Mouse (Mus musculus): ENCODE data around the gene Gata5. TPM values are rescaled to one million over a fixed set of nuclear protein-coding genes. Genes with fewer than 3 reads are reported as not detected.

Gene Gata5
- not detected for total RNA-seq (2022)

GRCm38 (mm10) chr2:180334551-180334986 is at the start of gene Gata5:
Gene Gata5 (minus strand): TSS chr2:180334699.
- DNase-seq (ENCODE audit: low spot score in 2 of 2), result no peak

DNA sequence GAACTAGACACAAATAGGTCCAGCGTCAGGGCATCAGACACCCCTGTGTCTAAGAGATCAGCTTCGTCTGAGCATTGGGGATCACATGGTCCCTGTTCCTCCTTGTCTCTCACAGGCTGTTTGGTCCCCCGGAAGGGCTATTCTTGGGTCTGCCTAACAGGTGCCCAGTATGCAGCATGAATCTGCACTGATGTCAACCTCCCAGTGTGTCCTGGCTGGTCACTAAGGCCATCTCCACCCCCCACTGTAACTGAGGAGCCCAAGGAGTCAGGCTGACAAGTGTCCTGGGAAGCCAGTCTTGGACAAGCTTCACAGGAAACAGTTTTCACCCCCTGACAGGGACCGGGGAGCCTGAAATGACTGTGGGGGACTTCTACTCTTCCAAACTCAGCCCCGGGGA is 42.2 kb upstream of the Gata5 start:
- peak; percentile 72 to 83 for DNase-seq (ENCODE audit: low spot score in 2 of 2)

GRCm38 (mm10) chr2:180373256-180373655 is 38.8 kb upstream of the Gata5 start:
- no peak for DNase-seq (ENCODE audit: low spot score in 2 of 2)

DNA sequence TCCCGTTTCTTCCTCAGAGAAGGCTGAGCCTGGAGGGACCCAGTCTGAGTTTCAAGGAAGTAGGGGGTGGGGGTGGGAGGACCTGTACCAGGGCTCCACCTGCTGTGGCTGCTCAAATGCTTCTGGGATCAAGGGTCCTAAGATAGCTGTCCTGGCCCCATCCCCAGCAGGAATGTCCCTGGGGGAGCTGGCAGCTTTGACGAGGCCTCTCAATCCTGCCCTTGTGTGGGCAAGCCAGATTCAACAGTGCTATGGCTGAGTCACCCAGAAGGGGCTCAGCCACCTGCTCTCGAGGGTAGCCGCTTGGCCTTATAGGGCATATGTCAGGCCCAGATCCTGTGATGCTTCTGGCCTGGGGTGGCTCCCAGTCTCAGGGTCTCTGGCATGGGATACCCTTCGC is 33.9 kb upstream of the Gata5 start:
- peak in 1 of 2 experiments; percentile 67 for DNase-seq (ENCODE audit: low spot score in 2 of 2)

GRCm38 (mm10) chr2:180367350-180367749 is 32.9 kb upstream of the Gata5 start:
- no peak for DNase-seq (ENCODE audit: low spot score in 2 of 2)

- DNase-seq (ENCODE audit: low spot score in 2 of 2), result no peak
Measured at GRCm38 (mm10) chr2:180363434-180363720, 28.9 kb upstream of the Gata5 start.

DNA sequence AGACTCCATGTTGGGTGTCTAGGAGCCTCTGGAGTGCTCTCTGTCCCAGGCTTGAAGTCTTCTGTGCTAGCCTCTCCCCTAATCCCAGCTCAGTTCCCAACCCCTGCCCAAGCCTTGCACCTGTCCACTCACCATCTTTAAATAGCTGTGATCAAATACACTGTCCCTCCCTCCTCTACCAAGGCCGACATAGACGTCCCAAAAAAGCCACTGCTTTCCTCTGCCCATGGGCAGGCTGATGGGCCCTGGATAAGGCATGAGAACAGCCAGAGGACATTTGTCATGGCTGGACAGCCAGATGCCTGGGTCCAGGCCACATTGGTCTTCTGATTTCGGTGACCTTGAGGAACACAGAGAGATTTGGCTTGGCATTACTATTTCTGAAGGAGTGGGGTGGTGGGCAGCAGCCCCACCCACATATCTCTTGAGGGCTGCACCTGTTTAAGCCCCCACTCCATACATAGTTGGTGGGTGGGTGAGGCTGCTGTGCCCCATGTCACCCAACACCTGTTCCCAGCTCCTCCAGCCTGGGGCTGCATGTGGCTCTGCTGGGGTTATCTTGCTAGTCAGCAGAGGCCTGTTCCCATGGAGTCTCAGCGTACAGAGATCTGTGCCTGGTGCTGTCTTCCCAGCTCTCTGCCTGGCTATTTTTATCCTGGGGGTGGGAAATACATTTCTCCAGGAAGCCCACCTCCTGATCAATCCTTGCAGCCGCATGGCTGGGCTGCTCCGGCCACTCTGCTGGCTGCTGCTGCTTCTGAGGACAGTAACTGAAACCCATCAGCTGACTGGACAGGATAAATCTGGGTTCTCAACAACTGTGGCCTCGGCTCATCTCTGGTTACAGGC is 28.3 kb upstream of the Gata5 start:
- DNase-seq (ENCODE audit: low spot score in 2 of 2), result peak; percentile 63 to 74

GRCm38 (mm10) chr2:180359062-180359461 is 24.6 kb upstream of the Gata5 start:
- peak; percentile 35 to 66 for DNase-seq (ENCODE audit: low spot score in 2 of 2)

- no peak for DNase-seq (ENCODE audit: low spot score in 2 of 2)
Measured at GRCm38 (mm10) chr2:180353338-180353737, 18.8 kb upstream of the Gata5 start.

DNA sequence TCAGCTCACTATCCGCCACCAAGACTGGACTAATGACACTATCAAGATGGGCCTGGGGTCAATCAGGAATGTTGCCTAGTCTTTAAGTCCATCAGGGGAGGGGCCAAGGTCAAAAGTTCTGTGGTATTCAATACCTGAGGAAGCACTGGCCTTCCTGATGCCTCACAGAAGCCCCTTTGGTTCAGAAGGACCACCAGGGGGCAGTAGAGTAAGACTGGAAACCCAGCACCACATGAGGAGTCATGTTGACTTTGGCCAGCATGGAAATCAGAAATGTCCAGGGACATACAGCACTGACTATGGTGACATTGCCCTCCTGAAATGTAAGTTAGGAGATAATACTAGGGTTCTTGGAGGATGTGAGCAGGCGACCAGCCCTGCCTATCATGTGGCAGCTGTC is 16.2 kb upstream of the Gata5 start:
- no peak for DNase-seq (ENCODE audit: low spot score in 2 of 2)

DNA sequence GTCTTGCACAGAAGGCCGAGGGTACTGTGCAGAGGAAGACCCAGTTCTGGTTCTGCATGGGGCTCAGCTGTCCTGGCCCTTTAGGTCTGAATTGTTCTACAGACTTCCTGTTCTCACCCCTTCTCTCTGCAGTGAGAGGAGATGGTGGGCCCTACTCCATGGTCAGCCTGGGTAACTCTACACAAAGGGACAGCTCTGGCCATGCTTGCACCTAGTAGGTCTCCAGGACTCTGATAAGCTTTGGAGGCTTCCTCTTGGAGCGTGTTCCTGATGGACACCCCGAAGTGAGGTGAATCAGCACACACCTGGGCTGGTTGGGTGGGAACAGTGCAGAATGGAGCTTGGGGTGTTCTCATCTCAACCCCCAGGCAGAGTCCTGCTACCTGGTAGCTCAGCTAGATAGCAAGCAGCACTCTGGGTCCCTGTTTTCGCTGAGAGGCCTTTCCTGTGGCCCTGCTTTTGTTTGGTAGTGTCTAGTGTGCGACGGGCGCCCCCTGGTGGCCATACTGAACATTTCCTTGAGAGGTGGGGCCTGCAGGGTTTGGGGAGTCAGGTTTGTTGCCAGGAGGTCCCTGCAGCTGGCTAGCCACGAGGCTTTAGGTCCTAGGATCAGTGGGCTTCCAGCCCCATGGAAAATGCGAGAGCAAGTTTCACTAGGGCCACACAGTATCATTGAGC is 12.5 kb upstream of the Gata5 start:
- DNase-seq (ENCODE audit: low spot score in 2 of 2), result peak; percentile 52 to 67

GRCm38 (mm10) chr2:180343092-180343491 is 8.6 kb upstream of the Gata5 start:
- DNase-seq (ENCODE audit: low spot score in 2 of 2), result no peak

DNA sequence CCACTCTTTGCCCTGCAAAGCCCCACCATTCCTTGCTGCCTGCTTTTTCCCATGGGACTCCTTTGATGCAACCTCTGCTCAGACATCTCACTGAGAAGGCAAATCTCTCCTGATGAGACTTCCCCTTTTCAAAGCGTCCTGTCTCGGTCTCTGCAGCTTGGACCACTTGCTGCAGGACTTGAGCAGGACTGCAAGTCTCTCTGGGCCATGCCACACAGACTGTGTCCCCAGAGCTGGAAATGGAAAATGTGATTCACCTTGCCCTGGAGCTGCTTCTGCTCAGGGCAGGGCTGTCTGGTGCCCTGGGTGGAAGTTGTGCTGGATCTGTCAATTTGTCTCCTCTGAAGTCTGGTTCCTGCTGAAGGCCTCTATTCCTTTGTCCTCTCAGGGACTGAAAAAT is 7.7 kb upstream of the Gata5 start:
- no peak for DNase-seq (ENCODE audit: low spot score in 2 of 2)

DNA sequence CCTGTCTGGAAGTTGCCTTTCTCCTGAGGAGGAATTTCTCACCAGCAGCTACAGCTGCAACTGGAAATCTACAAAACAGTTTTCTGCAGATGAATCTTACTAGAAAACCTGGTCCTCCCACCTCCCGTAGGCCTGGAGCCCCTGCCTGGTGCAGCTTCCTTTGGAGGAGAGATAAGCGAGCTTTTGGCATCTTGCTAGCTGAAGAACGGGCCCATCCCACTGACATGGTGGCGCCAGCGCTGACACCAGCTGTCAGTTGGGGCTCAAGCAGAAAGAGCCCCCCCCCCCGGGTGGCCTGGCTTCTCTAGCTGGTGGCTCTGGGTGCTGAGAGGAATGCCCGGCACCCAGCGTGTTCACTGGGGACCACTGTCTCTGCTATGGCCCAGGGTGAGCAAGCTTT is 6.7 kb upstream of the Gata5 start:
- no peak for DNase-seq (ENCODE audit: low spot score in 2 of 2)

GRCm38 (mm10) chr2:180339886-180340285 is 5.4 kb upstream of the Gata5 start:
- no peak for DNase-seq (ENCODE audit: low spot score in 2 of 2)

- DNase-seq (ENCODE audit: low spot score in 2 of 2), result no peak
Measured at GRCm38 (mm10) chr2:180333778-180334550, 535 bp downstream of the Gata5 start.

DNA sequence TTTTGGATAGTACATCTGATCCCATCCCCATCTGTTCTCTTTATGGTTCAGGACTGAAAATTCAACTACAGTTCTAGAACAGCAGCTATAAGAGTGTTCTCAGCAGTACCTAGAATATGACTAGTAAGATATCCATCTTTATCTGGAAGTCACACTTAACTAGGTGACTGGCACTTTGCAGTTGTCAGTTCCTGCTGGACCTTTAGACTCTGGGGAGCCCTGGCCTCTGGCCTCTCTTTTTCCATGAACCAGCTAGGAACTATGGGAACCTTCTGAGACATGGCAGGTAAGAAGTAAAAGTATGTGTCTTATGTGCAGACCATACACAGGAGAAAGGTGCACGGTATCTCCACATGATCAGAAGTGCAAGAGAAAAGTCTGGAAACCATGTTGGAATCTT is 5.0 kb downstream of the Gata5 start:
- no peak for DNase-seq (ENCODE audit: low spot score in 2 of 2)

DNA sequence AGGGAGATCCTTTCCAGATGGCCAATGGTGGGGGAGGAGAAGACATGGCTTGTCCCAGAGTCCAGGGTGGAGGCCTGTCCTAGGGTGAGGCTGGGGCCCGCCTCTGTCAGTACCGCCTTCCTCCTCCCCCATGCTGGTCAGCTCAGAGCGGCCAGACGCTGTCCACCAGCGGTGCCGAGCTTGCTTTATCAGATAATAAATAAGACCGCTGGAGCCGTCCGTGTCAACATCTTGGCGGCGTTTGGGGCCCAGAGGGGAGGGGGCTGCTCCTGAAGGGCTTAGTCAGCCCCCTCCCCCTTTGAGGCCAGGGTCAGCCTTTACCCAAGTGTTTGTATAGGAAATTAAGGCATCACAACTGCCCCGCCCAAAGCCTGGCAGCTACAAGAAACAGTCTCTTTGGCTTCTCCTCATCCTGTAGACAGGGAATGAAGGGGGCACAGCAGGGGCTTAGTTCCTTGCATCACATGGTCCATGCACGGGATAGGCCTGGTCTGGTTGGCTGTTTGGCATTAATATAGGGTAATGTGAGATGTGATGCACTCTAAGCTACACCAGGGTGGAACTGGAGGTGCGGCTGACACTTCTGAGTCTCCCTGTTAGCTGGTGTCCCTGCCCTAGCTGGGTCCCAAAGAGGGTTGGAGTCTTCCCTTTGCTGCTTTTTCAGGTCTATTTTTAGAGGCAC is 11.7 kb downstream of the Gata5 start:
- DNase-seq (ENCODE audit: low spot score in 2 of 2), result no peak

DNA sequence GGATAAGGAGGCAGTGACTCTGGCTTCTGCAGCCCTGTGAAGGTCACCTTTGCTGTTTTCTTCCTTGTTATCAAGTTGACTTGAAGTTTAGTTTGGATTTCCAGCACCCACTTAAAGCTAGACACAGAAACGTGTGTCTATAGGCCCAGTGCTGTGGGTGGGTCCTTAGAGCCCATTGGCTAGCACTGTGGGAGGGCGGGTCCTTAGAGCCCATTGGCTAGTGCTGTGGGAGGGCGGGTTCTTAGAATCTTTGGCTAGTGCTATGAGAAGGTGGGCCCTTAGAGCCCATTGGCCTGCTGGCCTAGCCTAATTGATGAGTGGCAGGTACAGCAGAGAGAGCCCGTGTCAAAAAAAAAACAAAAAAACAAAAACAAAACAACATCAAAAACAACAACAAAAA is 14.3 kb downstream of the Gata5 start:
- no peak for DNase-seq (ENCODE audit: low spot score in 2 of 2)

DNA sequence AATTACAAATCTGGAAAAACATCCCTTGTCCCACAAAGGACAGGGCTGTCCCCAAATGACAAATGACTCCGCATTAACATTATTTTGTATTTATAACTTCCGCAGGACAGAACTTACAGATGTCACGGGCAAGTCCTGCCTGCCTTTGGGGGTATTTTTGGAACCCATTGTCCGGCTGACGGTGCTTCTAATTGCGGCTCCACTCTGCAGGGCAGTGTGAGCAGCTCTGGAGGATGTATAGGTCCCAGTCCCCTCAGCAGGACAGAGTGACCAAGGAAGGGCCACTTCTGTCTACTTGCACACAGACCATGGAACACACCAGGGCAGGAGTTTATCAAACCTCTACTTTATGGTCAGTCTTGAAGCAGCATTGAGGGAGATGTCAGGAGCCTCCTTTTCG is 16.9 kb downstream of the Gata5 start:
- no peak for DNase-seq (ENCODE audit: low spot score in 2 of 2)

DNA sequence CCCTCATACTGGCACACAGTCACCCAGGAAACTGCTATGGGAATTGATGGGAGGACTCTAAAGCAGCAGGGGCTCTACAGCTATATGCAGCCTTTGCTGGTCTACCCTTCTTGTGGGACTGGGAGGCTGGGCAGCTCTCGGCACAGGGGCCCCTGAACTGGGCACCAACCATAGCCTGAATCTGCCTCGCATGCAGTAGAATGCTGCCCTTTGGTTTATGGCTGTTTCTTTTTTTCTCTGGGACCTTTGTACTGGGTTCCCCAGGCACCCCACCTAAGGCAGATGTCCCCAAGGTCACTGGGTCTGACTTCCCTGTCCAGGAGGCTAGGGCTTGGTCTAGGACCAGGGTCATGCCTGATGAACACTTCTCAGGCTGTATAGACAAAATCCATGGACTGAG is 20.2 kb downstream of the Gata5 start:
- no peak for DNase-seq (ENCODE audit: low spot score in 2 of 2)

- DNase-seq (ENCODE audit: low spot score in 2 of 2), result no peak
Measured at GRCm38 (mm10) chr2:180311147-180311546, 23.4 kb downstream of the Gata5 start.

All from gastrocnemius, adult 8-10 months (tissue).